Mouse (Mus musculus): Measurements from ENCODE around the gene Olfr1120. TPM values are rescaled to one million over a fixed set of nuclear protein-coding genes. Genes with fewer than 3 reads are reported as not detected.
"Not testable (repeated sequence)": the region's sequence is repeated elsewhere in the genome, so short reads cannot be mapped to it uniquely, and the experiment has no call there.

Gene Olfr1120
- not detected in 2 replicates for polyA plus RNA-seq (2012; rRNA removed)

DNA sequence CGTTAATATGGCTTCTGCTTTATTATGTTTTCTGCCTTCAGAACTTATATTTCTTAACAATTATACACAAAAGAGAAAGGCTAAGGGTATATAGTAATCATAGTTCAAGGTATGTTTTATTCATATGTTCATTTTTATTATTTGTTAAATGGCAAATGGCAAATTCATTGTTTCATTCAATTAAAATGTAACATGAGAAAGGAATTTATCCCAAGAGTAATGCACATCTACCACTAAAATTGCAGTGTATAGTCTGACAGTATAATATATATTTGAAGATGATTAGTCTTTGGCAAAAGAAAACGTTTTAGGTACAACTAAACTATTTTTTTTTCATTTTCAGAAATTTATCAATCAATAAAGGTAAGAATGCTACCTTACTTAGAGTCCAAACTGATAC lies at the start of gene Olfr1120:
Gene Olfr1120, plus strand, starts transcription at position 301 of the 400 bp plus-strand sequence.
- no peak for TF ChIP-seq POLR2A (IDR thresholded peaks at IDR 0.05; ENCODE audit: borderline replicate concordance, extremely low read depth, low read depth, low read length)
- no peak for TF ChIP-seq CTCF (IDR thresholded peaks at IDR 0.05; ENCODE audit: insufficient read depth, low read length)
- WGBS = 34% methylated on average over 2 of the region's 2 CpGs
- H3K4me3 ChIP-seq (replicated peaks; ENCODE audit: extremely low read depth, low read depth, low read length) = no peak within 1 kb of the TSS
- DNase-seq = no peak
- H3K4me1 ChIP-seq (ENCODE audit: control insufficient read depth, insufficient read depth, low read length) = no peaks in the 10 kb centered on the region

DNA sequence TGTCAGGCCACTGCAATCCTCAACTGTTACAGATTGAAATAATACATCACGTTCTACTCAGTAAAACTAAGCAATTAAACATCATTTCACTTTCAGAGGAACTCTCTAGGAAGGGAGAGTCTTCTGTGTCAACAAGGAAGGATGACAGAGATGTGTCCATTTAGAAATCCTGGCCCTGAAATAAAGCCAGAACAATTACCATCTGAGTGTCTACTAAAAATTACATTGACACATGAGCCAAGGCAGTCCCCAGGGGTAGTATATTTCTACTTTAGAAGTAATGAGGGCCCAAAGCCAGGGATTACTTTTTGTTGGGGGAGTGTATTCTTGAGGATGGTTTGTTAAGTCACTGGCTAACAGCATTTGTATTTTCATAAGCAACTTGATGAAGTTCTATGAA lies 47.3 kb upstream of the Olfr1120 start, which contains the start of gene Olfr1118:
Gene Olfr1118, plus strand, starts transcription at position 301 of the 400 bp plus-strand sequence.
- no peak for DNase-seq
- no peaks in the 10 kb centered on the region for H3K4me1 ChIP-seq (ENCODE audit: control insufficient read depth, insufficient read depth, low read length)
- TF ChIP-seq POLR2A (IDR thresholded peaks at IDR 0.05; ENCODE audit: borderline replicate concordance, extremely low read depth, low read depth, low read length) = no peak
- TF ChIP-seq CTCF (IDR thresholded peaks at IDR 0.05; ENCODE audit: insufficient read depth, low read length) = no peak
- H3K4me3 ChIP-seq (replicated peaks; ENCODE audit: extremely low read depth, low read depth, low read length) = no peak within 1 kb of the TSS
- WGBS = 39% methylated on average over 1 of the region's 1 CpGs

DNA sequence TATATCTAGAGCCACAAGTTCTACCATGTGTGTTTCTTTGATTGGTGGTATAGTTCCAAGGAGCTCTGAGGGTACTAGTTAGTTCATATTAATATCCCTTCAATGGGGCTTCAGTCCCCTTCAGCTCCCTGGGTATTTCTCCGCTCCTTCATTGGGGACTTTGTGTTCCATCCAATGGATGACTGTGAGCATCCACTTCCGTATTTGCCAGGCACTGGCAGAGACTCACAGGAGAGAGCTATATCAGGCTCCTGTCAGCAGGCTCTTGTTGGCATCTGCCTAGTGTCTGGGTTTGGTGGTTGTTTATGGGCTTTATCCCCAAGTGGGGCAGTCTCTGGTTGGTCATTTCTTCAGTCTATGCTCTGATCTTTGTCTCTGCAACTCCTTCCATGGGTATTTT lies 5.5 kb downstream of the Olfr1120 start:
- 81% methylated on average over 2 of the region's 2 CpGs for WGBS
- H3K4me1 ChIP-seq (ENCODE audit: control insufficient read depth, insufficient read depth, low read length); H3K4me3 ChIP-seq (replicated peaks; ENCODE audit: extremely low read depth, low read depth, low read length); DNase-seq: not testable (repeated sequence)

DNA sequence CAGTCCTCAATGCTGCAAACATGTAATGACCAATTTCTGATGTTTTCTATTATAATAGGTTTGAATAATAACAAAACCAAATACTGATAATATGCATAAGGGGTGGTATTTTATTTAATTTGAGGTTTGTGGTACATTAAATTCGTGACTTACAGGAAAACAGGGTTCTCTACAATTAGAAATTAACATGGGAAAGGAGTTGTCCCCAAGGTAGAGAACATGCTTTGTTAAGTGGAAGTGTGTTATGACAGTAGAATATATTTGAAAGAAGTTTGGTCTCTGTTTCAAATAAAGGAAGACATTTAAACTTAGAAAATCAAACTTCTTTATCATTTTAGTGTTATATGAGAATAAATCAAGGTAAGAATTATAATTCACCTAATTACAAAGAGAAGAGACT lies 15.0 kb downstream of the Olfr1120 start, which contains the start of gene Olfr1121:
Gene Olfr1121, plus strand, starts transcription at position 301 of the 400 bp plus-strand sequence.
- Histone ChIP-seq H3K4me1 (ENCODE audit: control insufficient read depth, insufficient read depth, low read length) (no peaks in the 10 kb centered on the region), H3K4me3 (replicated peaks; ENCODE audit: extremely low read depth, low read depth, low read length) (no peak within 1 kb of the TSS)
- no peak for DNase-seq
- 9% methylated on average over 1 of the region's 1 CpGs for WGBS
- TF ChIP-seq POLR2A (IDR thresholded peaks at IDR 0.05; ENCODE audit: borderline replicate concordance, extremely low read depth, low read depth, low read length) (no peak), CTCF (IDR thresholded peaks at IDR 0.05; ENCODE audit: insufficient read depth, low read length) (no peak)

DNA sequence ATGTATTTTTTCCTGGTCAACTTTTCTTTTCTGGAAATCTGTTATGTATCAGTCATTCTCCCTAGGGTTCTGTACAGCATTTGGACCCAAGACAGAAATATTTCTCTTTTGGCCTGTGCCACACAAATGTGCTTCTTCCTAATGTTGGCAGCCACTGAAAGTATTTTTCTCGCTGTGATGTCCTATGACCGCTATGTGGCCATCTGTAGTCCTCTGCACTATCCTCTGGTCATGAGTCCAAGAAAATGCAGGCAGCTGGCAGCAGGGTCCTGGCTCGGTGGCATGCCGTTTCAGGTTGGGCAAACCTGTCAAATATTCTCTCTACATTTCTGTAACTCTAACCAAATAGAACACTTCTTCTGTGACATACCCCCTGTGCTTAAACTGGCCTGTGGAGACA lies 17.1 kb downstream of the Olfr1120 start:
- Histone ChIP-seq H3K4me1 (ENCODE audit: control insufficient read depth, insufficient read depth, low read length) (no peaks in the 10 kb centered on the region), H3K4me3 (replicated peaks; ENCODE audit: extremely low read depth, low read depth, low read length) (no peak overlapping the region)
- 81% methylated on average over 4 of the region's 4 CpGs for WGBS
- no peak for DNase-seq
- TF ChIP-seq CTCF (IDR thresholded peaks at IDR 0.05; ENCODE audit: insufficient read depth, low read length) (no peak), POLR2A (IDR thresholded peaks at IDR 0.05; ENCODE audit: borderline replicate concordance, extremely low read depth, low read depth, low read length) (no peak)

DNA sequence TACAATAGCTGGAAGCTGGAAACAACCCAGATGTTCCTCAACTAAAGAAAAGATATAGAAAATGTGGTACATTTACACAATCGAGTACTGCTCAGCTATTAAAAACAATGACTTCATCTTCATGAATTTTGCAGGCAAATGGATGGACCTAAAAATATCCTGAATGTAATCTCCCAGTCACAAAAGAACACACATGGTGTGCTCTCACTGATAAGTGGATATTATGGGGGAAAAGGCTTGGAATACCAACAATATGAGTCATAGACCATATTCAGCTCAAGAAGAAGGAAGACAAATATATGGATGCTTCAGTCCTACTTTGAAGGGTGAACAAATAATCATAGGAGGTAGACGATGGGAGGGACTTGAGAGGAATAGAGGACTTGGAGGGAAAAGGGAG lies 29.3 kb downstream of the Olfr1120 start:
- no peak for DNase-seq
- WGBS = 42% methylated on average over 2 of the region's 2 CpGs

DNA sequence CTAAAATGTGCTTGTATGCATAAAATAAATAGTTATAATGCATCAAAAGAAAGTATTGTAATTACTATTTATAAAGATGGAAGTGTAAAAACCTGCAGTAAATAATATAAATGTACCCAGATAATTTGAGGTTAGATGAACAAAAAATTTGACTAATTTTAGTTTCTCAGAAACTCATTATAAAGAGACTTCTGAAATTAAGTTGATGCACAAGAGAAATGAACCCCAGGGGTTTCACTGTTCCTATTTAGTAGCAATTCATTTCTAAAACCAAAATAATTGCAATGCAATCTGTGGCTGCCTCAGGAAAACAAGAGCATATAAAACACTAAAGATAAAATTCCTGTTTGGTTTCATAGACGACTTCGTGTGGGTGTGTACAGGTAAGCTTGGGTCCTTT lies 30.9 kb downstream of the Olfr1120 start, which contains the start of gene Olfr1122:
Gene Olfr1122, plus strand, starts transcription at position 301 of the 400 bp plus-strand sequence.
- Histone ChIP-seq H3K4me3 (replicated peaks; ENCODE audit: extremely low read depth, low read depth, low read length) (no peak within 1 kb of the TSS), H3K4me1 (ENCODE audit: control insufficient read depth, insufficient read depth, low read length) (no peaks in the 10 kb centered on the region)
- no peak for DNase-seq
- TF ChIP-seq POLR2A (IDR thresholded peaks at IDR 0.05; ENCODE audit: borderline replicate concordance, extremely low read depth, low read depth, low read length) = no peak
- TF ChIP-seq CTCF (IDR thresholded peaks at IDR 0.05; ENCODE audit: insufficient read depth, low read length) = no peak
- 71% methylated on average over 2 of the region's 2 CpGs for WGBS

More for the DNA sequence above, 29.3 kb downstream of the Olfr1120 start:
- H3K4me3 ChIP-seq (replicated peaks; ENCODE audit: extremely low read depth, low read depth, low read length) = no peak overlapping the region
- TF ChIP-seq POLR2A (IDR thresholded peaks at IDR 0.05; ENCODE audit: borderline replicate concordance, extremely low read depth, low read depth, low read length) (no peak), CTCF (IDR thresholded peaks at IDR 0.05; ENCODE audit: insufficient read depth, low read length) (no peak)
- H3K4me1 ChIP-seq (ENCODE audit: control insufficient read depth, insufficient read depth, low read length) = no peaks in the 10 kb centered on the region

DNA sequence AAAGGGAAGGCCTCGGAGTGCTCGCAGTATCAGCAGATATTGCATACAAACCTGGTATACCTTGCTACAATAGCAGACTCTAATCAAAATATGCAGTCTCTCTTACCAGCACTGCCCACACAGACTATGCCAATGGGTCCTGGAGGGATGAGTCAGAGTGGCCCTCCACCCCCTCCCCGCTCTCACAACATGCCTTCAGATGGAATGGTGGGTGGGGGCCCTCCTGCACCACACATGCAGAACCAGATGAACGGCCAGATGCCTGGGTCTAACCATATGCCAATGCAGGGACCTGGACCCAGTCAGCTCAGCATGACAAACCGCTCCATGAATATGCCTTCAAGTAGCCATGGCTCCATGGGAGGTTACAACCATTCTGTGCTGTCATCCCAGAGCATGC lies 39.0 kb downstream of the Olfr1120 start:
- H3K4me3 ChIP-seq (replicated peaks; ENCODE audit: extremely low read depth, low read depth, low read length); DNase-seq; H3K4me1 ChIP-seq (ENCODE audit: control insufficient read depth, insufficient read depth, low read length): not testable (repeated sequence)
- 85% methylated on average over 5 of the region's 5 CpGs for WGBS

DNA sequence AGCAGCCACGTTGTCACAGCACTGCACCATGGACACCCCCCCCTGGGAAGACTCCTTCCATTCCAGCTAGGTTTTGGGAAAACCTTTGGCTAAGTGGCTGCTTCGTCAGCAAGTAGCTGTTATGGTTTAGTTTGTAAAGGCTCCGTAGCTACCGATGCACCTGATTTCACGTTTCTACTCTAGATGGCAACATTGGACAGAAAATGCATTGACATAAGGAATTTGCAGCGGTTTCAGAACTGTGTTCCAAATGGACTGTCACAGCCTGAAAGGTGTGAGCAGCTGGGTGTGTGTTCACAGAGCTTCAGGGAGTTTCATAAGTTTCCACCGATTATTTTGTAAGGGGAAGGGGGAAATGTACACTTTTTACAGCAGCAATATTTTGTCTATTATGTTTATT lies 40.1 kb downstream of the Olfr1120 start:
- WGBS = 79% methylated on average over 7 of the region's 7 CpGs
- not testable (repeated sequence) for H3K4me1 ChIP-seq (ENCODE audit: control insufficient read depth, insufficient read depth, low read length); H3K4me3 ChIP-seq (replicated peaks; ENCODE audit: extremely low read depth, low read depth, low read length); DNase-seq

Other genes with a start within 250 kb of the Olfr1120 start
- gene Olfr259, start 240.2 kb upstream of the Olfr1120 start, polyA plus RNA-seq (2012; rRNA removed) = not detected in 2 replicates
- gene Olfr1110, start 214.5 kb upstream of the Olfr1120 start, polyA plus RNA-seq (2012; rRNA removed) = not detected in 2 replicates
- gene Olfr1111, start 202.2 kb upstream of the Olfr1120 start, polyA plus RNA-seq (2012; rRNA removed) = not detected in 2 replicates
- not detected in 2 replicates for gene Olfr1112, start 167.0 kb upstream of the Olfr1120 start, polyA plus RNA-seq (2012; rRNA removed)
- not detected in 2 replicates for gene Olfr1113, start 145.8 kb upstream of the Olfr1120 start, polyA plus RNA-seq (2012; rRNA removed)
- not detected in 2 replicates for gene Olfr1115, start 106.8 kb upstream of the Olfr1120 start, polyA plus RNA-seq (2012; rRNA removed)
- gene Olfr1116, start 87.3 kb upstream of the Olfr1120 start, polyA plus RNA-seq (2012; rRNA removed) = not detected in 2 replicates
- gene Olfr1118, start 47.2 kb upstream of the Olfr1120 start, polyA plus RNA-seq (2012; rRNA removed) = not detected in 2 replicates
- not detected in 2 replicates for gene Olfr1121, start 15.1 kb downstream of the Olfr1120 start, polyA plus RNA-seq (2012; rRNA removed)
- gene Olfr1122, start 31.0 kb downstream of the Olfr1120 start, polyA plus RNA-seq (2012; rRNA removed) = not detected in 2 replicates
- gene Olfr1123, start 61.8 kb downstream of the Olfr1120 start, polyA plus RNA-seq (2012; rRNA removed) = not detected in 2 replicates
- not detected in 2 replicates for gene Olfr1124, start 75.5 kb downstream of the Olfr1120 start, polyA plus RNA-seq (2012; rRNA removed)
- gene Olfr1126, start 99.1 kb downstream of the Olfr1120 start, polyA plus RNA-seq (2012; rRNA removed) = not detected in 2 replicates
- not detected in 2 replicates for gene Pramel7, start 142.3 kb downstream of the Olfr1120 start, polyA plus RNA-seq (2012; rRNA removed)
- gene Pramel6, start 151.8 kb downstream of the Olfr1120 start, polyA plus RNA-seq (2012; rRNA removed) = not detected in 2 replicates
- not detected in 2 replicates for gene Olfr153, start 177.0 kb downstream of the Olfr1120 start, polyA plus RNA-seq (2012; rRNA removed)
- not detected in 2 replicates for gene Olfr1128, start 190.7 kb downstream of the Olfr1120 start, polyA plus RNA-seq (2012; rRNA removed)
- not detected in 2 replicates for gene Olfr1129, start 219.1 kb downstream of the Olfr1120 start, polyA plus RNA-seq (2012; rRNA removed)